Mouse (Mus musculus) c-Kit-positive CD71-positive TER-119-negative erythroid progenitor cells, embryonic 14.5 days (primary cell): ENCODE data around the gene Msrb3.

Source experiments
- DNase-seq: peaks from one replicate; pipeline ENCODE4 v3.0.0-alpha.2; 2013; ENCODE audit warnings: low read depth

Gene Msrb3

DNA sequence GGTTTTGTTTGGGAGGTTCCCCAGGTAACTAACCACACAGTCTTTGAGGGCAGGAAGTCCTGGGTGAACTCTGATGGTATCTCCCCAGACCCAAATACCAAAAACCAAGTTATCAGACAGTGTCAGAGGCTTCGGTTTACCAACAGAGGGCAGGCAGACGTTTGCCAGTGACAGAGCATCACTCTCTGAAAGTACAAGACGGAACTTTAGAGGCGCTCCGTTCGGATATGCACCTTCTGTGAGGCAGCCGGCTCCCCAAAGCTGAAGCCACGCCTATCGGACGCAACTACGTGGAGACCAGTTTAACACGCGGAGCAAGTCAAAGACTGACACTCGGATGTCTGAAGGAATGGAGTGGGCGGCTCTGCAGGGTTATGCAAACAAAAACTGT, 3.0 kb downstream of the Msrb3 start:
- DNase-seq: no peak

- DNase-seq: no peak
Observed at GRCm38 (mm10) chr10:120894978-120895898, 3.7 kb downstream of the Msrb3 start.

- DNase-seq: no peak
Observed at GRCm38 (mm10) chr10:120893938-120894337, 5.0 kb downstream of the Msrb3 start.

- DNase-seq: no peak
Observed at GRCm38 (mm10) chr10:120891131-120891530, 7.8 kb downstream of the Msrb3 start.

DNA sequence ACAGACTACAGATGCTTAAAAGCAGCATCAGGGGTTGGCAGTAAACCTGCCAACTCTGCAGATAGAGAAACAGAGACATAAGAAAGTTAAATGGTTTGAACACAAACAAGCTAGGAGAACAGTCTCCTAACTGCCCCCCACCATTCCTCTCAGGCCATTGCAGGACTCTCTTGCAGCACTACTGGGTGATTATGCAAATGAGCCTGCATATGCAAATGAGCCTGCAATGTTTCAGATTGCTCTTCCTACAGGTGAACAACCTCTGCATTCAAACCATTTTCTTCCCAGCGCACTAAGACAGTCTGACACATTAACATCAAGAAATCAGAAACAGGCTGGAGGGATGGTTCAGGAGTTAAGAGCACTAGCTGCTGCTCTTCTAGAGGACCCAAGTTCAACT, 8.3 kb downstream of the Msrb3 start:
- no peak for DNase-seq

GRCm38 (mm10) chr10:120888531-120888930, 10.4 kb downstream of the Msrb3 start:
- no peak for DNase-seq

- DNase-seq: no peak
Observed at GRCm38 (mm10) chr10:120884220-120884619, 14.7 kb downstream of the Msrb3 start.

GRCm38 (mm10) chr10:120883732-120884131, 15.2 kb downstream of the Msrb3 start:
- DNase-seq: no peak

DNA sequence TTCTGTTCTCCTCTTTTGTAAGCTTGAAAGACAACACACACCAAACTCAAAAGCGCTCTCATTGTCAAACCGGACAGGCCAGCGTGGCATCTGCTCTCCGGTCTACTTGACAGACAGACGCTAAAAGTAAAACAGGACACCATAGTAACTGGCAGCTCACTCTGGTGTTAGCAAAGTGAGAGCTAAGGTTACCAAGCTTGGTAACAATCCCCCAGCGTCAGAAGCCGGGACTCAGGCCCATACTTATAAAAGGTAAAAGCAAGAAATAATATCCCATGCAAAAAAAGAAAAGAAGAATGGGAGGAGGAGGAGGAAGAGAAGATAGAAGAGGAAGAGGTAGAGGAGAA, 15.9 kb downstream of the Msrb3 start:
- no peak for DNase-seq

DNA sequence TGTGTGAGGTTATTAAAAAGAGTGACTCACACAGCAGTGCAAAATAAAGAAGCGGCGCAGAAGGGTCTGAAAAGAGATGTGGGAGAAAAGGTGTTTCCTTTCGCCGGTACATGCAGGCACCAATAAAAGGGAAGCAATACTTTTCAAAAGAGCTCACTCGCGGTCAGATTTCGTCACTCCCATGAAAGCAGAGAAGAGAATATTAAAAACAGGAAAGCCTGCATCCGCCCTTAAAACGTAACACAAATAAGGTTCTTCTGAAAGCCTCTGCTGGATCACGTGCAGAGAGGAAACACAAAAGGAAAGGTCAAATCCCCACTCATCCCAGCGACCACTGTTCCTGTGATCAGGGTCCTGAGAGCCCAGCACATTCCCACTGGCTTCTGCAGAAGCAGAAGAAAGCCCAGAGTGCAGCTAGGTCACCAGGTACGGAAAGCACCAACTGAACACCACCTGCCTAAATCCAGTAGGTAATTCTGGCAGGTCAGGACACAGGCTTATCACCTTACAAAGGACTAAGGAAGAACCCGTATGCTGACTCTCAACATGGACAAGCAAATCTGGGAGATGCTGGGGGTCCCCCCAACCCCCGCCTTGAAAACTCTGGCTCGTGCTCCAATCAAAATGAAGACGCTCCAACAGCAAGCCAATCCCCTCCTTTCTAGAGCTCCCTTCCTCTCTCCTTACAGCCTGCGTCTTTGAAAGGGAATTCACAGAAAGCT, 16.4 kb downstream of the Msrb3 start:
- DNase-seq: no peak

DNA sequence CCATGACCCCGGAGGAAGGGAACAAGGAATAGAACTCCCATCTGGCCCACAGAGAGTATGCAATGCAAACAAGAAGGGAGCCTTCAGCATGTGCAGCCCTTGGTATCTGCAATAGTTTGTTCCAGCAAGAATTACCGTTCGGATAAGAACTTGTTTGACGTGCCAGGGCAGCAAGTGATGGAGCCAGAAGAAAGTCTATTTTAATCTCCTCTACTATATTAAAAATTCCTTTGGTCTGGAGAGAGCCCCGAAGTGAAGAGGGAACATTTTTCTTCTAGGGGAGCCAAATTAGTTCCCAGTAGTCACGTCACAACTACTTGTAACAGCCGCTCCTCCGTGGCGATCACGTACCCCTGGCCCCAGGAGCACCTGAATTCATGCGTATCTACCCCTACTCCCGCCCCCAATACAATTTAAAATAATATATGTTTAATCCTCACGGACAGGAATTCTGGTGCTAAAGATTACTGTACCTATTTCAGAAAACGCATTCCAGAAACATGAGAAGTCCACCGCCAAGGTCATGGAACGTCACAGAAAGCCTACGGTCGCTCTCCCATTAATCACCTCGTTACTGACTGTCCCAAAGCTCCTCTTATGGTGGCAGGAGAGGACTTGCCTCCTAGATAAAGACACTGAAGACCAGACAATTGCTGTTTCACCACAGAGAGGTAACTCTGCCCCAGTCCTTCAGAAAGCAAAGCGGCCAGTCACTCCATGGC, 22.2 kb downstream of the Msrb3 start:
- DNase-seq: no peak

- peak; percentile 67 for DNase-seq
Observed at GRCm38 (mm10) chr10:120875672-120876463, 23.0 kb downstream of the Msrb3 start.

DNA sequence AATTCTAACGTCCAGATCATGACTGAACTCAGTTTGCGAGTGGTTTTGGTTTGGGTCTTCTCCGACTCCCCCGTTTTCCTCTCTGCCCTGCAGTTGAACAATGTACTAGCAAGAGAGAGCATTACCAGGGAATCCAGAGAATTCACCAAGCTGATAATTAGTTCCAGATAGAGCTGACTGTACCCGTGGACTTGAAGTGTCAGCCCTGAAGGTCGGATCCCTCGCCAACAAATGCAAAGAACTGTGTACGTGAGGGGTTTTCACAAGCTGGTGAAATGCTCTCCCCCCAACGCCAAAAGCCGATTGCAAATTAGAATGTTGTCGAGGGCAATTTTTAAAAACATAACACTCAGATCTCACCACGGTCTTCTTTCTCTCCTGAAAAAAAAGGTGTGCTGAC, 24.6 kb downstream of the Msrb3 start:
- no peak for DNase-seq

DNA sequence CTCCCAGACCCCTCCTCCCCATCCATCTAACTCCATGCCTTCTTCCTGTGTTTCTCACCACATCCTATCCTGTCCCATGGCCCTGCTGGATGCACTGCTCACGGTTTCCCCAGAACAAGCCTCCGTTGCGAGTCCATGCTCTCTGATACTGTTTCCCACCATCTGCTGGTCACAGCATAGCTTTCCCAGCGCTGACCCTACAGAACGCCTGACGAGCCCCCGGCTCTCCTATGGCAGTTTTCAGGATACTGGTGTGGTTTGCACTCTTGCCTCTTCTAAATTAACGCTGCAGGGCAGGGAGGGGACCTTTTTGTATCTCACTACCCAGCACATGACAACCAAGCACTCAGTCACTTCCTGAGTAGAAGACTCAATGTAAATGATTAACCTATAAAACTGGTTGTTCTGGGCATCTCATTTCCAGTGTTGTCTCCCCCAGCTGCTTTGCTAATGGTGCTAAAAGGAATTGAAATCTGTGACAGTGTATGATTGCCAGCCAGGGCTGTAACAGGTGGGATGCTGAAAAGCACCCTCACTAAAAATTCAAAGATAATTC, 25.2 kb downstream of the Msrb3 start:
- no peak for DNase-seq

- DNase-seq: no peak
Observed at GRCm38 (mm10) chr10:120872483-120872862, 26.4 kb downstream of the Msrb3 start.

DNA sequence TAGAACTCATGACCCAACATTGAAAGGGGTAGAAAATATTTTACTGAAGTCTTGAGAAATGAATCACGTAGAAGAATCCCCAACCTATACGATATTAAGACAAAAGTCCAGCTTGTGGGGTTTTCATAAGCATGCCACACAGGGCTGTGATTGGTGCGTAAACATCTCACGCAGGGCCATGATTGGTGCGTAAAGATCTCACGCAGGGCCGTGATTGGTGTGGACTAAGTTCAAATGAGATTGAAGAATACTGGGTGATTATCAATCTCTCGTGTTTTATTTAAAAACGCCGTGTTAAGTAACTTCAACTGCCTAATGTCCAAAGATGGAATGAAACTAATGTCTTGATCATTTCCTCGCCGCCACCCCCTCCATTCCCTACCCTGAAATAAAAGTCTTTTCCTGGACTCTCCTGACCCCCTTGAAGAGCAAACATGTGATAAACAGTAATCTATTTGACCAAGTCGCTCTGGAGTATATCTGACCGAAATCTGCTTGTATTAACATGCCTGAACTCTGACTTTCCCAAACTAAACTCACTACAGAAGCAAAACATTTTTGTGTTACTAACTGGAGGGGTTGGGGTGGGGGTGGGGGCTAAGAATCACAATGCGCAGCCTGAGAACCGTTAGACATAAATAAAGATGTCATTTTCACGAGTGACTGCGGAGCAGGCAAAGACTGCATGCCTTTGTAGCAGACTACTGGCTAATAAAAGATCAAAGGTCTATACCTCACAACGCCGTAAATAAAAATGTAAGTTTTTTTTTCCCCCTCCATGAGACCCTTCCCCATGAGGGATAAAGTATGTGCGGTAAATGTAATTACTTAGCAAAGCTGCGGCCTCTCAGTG, 27.0 kb downstream of the Msrb3 start:
- DNase-seq: no peak

- DNase-seq: no peak
Observed at GRCm38 (mm10) chr10:120871096-120871495, 27.8 kb downstream of the Msrb3 start.

GRCm38 (mm10) chr10:120869241-120869775, 29.6 kb downstream of the Msrb3 start:
- no peak for DNase-seq

DNA sequence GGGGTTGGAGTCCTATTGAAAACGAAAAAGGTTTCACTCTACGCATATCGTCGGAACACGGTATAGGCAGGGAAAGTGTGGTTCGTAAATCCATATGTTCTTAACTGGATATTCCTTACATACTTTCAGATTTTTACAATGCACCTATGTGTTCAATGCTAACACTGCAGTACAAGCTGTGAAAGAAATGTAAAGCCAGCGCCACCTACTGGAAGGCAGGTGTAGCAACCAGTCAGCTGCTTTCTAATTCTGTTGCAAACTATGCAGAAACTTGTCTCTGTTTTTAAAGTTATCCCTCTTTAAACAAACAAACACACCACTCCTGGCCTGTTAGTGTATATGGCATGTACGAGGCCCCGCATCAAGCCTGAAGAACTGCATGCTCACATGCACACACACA, 34.5 kb downstream of the Msrb3 start:
- peak; percentile 50 for DNase-seq

GRCm38 (mm10) chr10:120861674-120862073, 37.2 kb downstream of the Msrb3 start:
- DNase-seq: no peak
